Mouse (Mus musculus) midbrain, embryonic 11.5 days (tissue): ENCODE results near the gene Nlrc3. TPM values are rescaled to one million over a fixed set of nuclear protein-coding genes. Genes with fewer than 3 reads are reported as not detected.
"Not testable (repeated sequence)": the region's sequence is repeated elsewhere in the genome, so short reads cannot be mapped to it uniquely, and the experiment has no call there.

Experiments
- ATAC-seq: fragments of 200-750 bp; cut with Nextera tagmentation; 2 replicates; pipeline ENCODE4 v1.8.0; 2017; ENCODE audit warnings: moderate TSS enrichment, moderate library complexity; ENCODE audit not compliant: low FRiP score
- DNase-seq: peaks from one replicate; pipeline ENCODE4 v3.0.0; 2015; ENCODE audit warnings: low spot score; ENCODE audit errors: missing footprints
- H3K27ac ChIP-seq: fragments of 300-500 bp; sonication (generic); 2 replicates; pipeline ENCODE4 v1.5.1; 2014; ENCODE audit warnings: low read depth, low read length
- H3K27me3 ChIP-seq: fragments of 300-500 bp; sonication (generic); 2 replicates; pipeline ENCODE4 v1.6.1; 2014; ENCODE audit warnings: mild to moderate bottlenecking, low read length, moderate library complexity, mixed read lengths; ENCODE audit not compliant: control insufficient read depth, insufficient read depth
- H3K36me3 ChIP-seq: fragments of 300-500 bp; sonication (generic); 2 replicates; pipeline ENCODE4 v1.6.1; 2014; ENCODE audit warnings: mild to moderate bottlenecking, low read length, moderate library complexity, mixed read lengths; ENCODE audit not compliant: control insufficient read depth, insufficient read depth
- H3K4me1 ChIP-seq: fragments of 300-500 bp; sonication (generic); 2 replicates; pipeline ENCODE4 v1.6.1; 2014; ENCODE audit warnings: low read length; ENCODE audit not compliant: control insufficient read depth, insufficient read depth
- H3K4me2 ChIP-seq: fragments of 300-500 bp; sonication (generic); 2 replicates; pipeline ENCODE4 v1.6.1; 2014; ENCODE audit warnings: mild to moderate bottlenecking, moderate library complexity
- H3K4me3 ChIP-seq: fragments of 300-500 bp; sonication (generic); 2 replicates; pipeline ENCODE4 v1.5.1; 2014; ENCODE audit warnings: low read depth, low read length
- H3K9ac ChIP-seq: fragments of 300-500 bp; sonication (generic); 2 replicates; pipeline ENCODE4 v1.6.1; 2014; ENCODE audit warnings: low read length
- H3K9me3 ChIP-seq: fragments of 300-500 bp; sonication (generic); 2 replicates; pipeline ENCODE4 v1.6.1; 2016; ENCODE audit warnings: low read length; ENCODE audit not compliant: control insufficient read depth
- WGBS: fragments of 180-500 bp; shearing (Covaris S2); extraction: QIAGEN DNeasy Blood & Tissue Kit; methylation state at CpG from one replicate; pipeline ENCODE4 v1.1.7; 2014; 5-methylcytosine and 5-hydroxymethylcytosine counted together
- polyA plus RNA-seq: library from polyadenylated mRNA; unstranded; fragments of >200 nt; fragmentation: Nextera tagmentation; extraction: Ambion mirVana; gene quantifications from 2 replicates; pipeline ENCODE4 v1.2.1, GENCODE M21; 2014

The Nlrc3 gene
- polyA plus RNA-seq, 1 experiment from 2014 or later: 0.97 TPM

DNA sequence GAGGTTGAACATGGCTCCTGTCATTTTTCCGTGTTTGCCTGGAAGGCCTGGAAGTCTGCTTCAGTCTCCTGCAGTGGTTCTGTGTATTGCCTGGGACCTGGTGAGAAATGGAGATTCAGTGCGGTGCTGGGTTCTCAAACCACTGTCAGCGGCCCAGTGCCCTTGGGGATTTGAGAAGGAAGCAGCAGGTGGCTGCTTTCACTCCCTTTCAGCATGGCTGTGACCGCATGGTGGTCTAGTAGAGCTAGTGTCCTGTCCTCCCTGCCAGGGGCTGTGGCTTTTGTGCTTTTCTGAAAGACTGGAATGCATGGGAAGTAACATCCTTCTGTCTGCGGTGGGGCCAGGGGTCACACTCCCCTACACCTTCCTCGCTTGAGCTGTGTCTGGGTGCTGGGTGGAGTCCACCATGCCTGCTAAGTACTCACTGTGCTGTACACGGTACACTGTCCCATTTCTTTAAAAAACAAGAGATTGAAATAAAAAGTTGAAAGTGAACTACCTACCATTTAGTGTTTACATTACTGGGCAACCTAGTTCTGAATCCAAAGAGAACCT lies 6.8 kb upstream of the Nlrc3 start:
- no peaks in the 10 kb centered on the region for H3K27me3 ChIP-seq
- ATAC-seq (no peak), DNase-seq (no peak)
- H3K9ac ChIP-seq: no peak overlapping the region
- H3K4me1 ChIP-seq: no peaks in the 10 kb centered on the region
- peaks cover 52% of the 10 kb centered on the region for H3K36me3 ChIP-seq
- H3K27ac ChIP-seq: no peak overlapping the region
- WGBS: 48% methylated on average over 7 of the region's 7 CpGs
- no peak overlapping the region for H3K4me3 ChIP-seq
- no peaks in the 10 kb centered on the region for H3K9me3 ChIP-seq
- H3K4me2 ChIP-seq: no peak overlapping the region

- Histone ChIP-seq H3K4me1 (no peaks in the 10 kb centered on the region), H3K4me2 (no peak overlapping the region), H3K9ac (no peak overlapping the region), H3K36me3 (peaks cover 44% of the 10 kb centered on the region), H3K4me3 (no peak overlapping the region), H3K9me3 (no peaks in the 10 kb centered on the region), H3K27me3 (no peaks in the 10 kb centered on the region), H3K27ac (no peak overlapping the region)
- ATAC-seq (no peak), DNase-seq (no peak)
- 90% methylated on average over 4 of the region's 4 CpGs for WGBS
Observed at GRCm38 (mm10) chr16:3982173-3982572, 5.7 kb upstream of the Nlrc3 start.

- Histone ChIP-seq H3K27ac (no peak overlapping the region), H3K27me3 (no peaks in the 10 kb centered on the region), H3K36me3 (peaks cover 12% of the 10 kb centered on the region; the same call in 1 of the 2 replicates), H3K4me2 (no peak overlapping the region), H3K9me3 (no peaks in the 10 kb centered on the region), H3K9ac (no peak overlapping the region), H3K4me1 (no peaks in the 10 kb centered on the region), H3K4me3 (no peak overlapping the region)
- ATAC-seq (no peak), DNase-seq (no peak)
- 51% methylated on average over 3 of the region's 3 CpGs for WGBS
Observed at GRCm38 (mm10) chr16:3976712-3977111, 280 bp upstream of the Nlrc3 start.

DNA sequence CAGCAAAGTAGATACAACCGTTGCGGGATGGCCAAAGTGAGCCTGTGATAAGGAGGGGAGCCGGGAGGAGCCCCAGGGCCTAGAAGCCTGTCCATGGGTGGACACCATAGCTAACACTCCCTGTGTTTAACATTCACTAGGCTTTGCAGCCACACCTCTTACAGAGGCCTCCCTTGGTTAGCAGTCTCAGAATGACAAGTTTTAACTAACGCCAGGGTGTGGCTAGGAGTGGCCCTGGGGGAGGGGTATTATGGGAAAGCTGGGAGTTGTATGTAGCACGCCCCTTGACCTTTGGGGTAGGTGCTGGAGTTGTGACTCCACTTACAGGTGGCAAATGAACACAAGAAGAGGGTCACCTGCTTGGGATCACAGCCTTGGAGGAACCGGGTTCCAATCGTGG lies 774 bp downstream of the Nlrc3 start:
- Histone ChIP-seq H3K4me2 (no peak overlapping the region), H3K9ac (no peak overlapping the region), H3K36me3 (peaks cover 12% of the 10 kb centered on the region; the same call in 1 of the 2 replicates), H3K27me3 (no peaks in the 10 kb centered on the region), H3K9me3 (no peaks in the 10 kb centered on the region), H3K4me3 (no peak overlapping the region), H3K4me1 (no peaks in the 10 kb centered on the region), H3K27ac (no peak overlapping the region)
- no peak for DNase-seq
- WGBS: 92% methylated on average over 7 of the region's 7 CpGs
- ATAC-seq: no peak

DNA sequence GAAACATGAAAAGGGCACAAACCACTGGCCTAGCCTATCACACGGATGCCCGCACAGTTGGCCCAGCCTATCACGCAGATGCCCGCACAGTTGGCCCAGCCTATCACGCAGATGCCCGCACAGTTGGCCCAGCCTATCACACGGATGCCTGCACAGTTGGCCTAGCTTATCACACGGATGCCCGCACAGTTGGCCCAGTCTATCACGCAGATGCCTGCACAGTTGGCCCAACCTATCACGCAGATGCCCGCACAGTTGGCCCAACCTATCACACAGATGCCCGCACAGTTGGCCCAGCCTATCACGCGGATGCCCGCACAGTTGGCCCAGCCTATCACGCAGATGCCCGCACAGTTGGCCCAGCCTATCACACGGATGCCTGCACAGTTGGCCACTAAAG lies 2.0 kb downstream of the Nlrc3 start:
- H3K36me3 ChIP-seq, ATAC-seq, H3K9me3 ChIP-seq, H3K4me2 ChIP-seq, H3K27ac ChIP-seq, DNase-seq, H3K4me1 ChIP-seq, H3K9ac ChIP-seq, H3K4me3 ChIP-seq, H3K27me3 ChIP-seq: not testable (repeated sequence)
- 92% methylated on average over 19 of the region's 19 CpGs for WGBS

DNA sequence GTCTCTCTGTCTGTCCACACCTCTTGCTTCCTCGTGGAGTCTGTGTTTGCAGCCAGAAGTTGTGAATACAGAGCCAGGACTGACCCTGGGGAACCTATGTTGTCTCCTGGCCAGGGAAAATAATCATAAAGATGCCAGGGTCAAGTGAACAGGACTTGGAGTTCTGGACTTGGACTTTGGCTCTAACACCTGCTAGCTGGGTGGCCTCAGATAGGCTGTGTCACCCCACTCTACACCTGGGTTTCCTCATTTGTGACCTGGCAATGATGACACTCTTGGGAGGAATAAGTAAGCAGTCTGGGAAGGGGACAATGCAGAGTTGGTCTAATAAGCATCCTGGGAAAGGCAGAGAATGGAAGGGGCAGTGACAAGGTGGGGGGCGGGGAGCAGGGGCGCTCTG lies 10.9 kb downstream of the Nlrc3 start:
- H3K4me3 ChIP-seq: no peak overlapping the region
- H3K4me2 ChIP-seq: no peak overlapping the region
- H3K4me1 ChIP-seq: no peaks in the 10 kb centered on the region
- WGBS: 85% methylated on average over 3 of the region's 3 CpGs
- H3K36me3 ChIP-seq: no peaks in the 10 kb centered on the region
- no peaks in the 10 kb centered on the region for H3K9me3 ChIP-seq
- ATAC-seq (no peak), DNase-seq (no peak)
- H3K9ac ChIP-seq: no peak overlapping the region
- no peak overlapping the region for H3K27ac ChIP-seq
- H3K27me3 ChIP-seq: no peaks in the 10 kb centered on the region

DNA sequence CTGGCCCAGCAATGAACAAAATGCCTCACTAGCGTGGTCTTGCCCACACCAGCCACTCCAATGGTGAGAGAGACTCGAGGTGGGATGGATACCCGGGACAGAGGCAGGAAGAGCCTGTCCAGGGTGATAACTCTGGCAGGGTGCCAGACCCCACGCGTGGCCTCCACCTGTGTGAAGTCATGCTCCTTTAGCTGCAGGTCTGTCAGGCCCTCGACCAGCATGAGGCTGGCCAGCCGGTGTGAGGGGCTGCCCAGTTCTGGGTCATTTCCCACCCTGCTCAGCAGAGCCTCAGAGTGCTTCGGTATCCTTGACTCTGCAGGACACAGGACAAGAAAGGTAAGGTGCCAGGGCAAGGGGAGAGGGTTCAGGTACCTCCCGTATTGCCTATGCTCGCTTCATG lies 11.4 kb downstream of the Nlrc3 start:
- H3K9ac ChIP-seq: no peak overlapping the region
- no peak overlapping the region for H3K27ac ChIP-seq
- WGBS: 78% methylated on average over 10 of the region's 10 CpGs
- no peaks in the 10 kb centered on the region for H3K36me3 ChIP-seq
- ATAC-seq (no peak), DNase-seq (no peak)
- H3K9me3 ChIP-seq: no peaks in the 10 kb centered on the region
- no peaks in the 10 kb centered on the region for H3K27me3 ChIP-seq
- H3K4me2 ChIP-seq: no peak overlapping the region
- H3K4me1 ChIP-seq: no peaks in the 10 kb centered on the region
- H3K4me3 ChIP-seq: no peak overlapping the region

DNA sequence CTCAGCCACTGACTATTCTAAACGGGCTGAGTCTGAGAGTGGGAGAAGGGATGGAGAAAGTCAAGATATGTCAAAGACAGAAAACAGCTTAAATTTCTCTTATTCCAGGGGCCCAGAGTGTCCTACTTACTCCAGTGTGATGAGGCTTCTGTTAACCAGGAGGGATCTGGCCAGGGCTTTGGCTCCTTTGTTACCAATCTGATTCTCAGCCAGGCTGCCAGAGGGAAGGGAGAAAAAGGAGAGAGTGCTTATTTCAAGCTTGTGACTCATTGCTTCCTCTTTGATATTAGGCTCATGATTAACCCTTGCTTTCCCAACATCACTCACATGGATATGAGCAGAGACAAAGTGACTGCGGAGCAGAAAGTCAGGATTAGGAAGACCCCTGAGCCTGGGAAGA lies 17.2 kb downstream of the Nlrc3 start:
- no peaks in the 10 kb centered on the region for H3K4me1 ChIP-seq
- no peak overlapping the region for H3K4me2 ChIP-seq
- H3K36me3 ChIP-seq: no peaks in the 10 kb centered on the region
- no peak overlapping the region for H3K27ac ChIP-seq
- H3K4me3 ChIP-seq: no peak overlapping the region
- ATAC-seq (no peak), DNase-seq (no peak)
- no peaks in the 10 kb centered on the region for H3K27me3 ChIP-seq
- no peaks in the 10 kb centered on the region for H3K9me3 ChIP-seq
- H3K9ac ChIP-seq: no peak overlapping the region
- 76% methylated on average over 2 of the region's 2 CpGs for WGBS

DNA sequence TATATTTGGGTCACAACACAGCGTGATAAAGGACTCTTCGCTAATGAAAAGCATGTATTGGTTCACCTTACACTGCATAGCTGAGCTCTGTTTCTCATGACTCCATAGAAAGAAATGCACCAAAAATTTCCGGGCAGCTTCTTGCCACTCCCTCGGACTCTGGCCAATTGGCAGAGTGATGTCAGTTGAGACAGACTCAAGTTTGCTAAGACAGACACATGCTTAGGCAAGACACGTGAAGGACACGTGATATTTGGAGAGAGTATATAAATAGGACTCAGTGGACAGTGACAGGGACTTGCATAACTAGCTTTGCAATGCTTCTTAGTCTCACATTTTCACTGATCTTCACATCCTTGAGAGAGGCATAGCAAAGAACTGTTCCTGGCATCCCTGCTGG lies 20.1 kb downstream of the Nlrc3 start:
- no peaks in the 10 kb centered on the region for H3K27me3 ChIP-seq
- H3K4me3 ChIP-seq: no peak overlapping the region
- no peak for ATAC-seq
- DNase-seq: no peak
- H3K9me3 ChIP-seq: no peaks in the 10 kb centered on the region
- WGBS: 82% methylated on average over 6 of the region's 6 CpGs
- H3K27ac ChIP-seq: no peak overlapping the region
- no peak overlapping the region for H3K4me2 ChIP-seq
- no peaks in the 10 kb centered on the region for H3K36me3 ChIP-seq
- H3K9ac ChIP-seq: no peak overlapping the region
- H3K4me1 ChIP-seq: no peaks in the 10 kb centered on the region

GRCm38 (mm10) chr16:3951141-3951540 lies 25.3 kb downstream of the Nlrc3 start:
- no peak overlapping the region for H3K9ac ChIP-seq
- ATAC-seq (no peak), DNase-seq (no peak)
- H3K27me3 ChIP-seq: no peaks in the 10 kb centered on the region
- no peak overlapping the region for H3K4me2 ChIP-seq
- H3K36me3 ChIP-seq: no peaks in the 10 kb centered on the region
- H3K4me1 ChIP-seq: no peaks in the 10 kb centered on the region
- no peak overlapping the region for H3K27ac ChIP-seq
- 90% methylated on average over 1 of the region's 1 CpGs for WGBS
- no peak overlapping the region for H3K4me3 ChIP-seq
- H3K9me3 ChIP-seq: no peaks in the 10 kb centered on the region
